Mouse (Mus musculus) cerebellum, adult 9-11 months (tissue): ENCODE results near the gene Gbe1.

Experiments
- DNase-seq: peaks from one replicate; pipeline ENCODE4 v3.0.0; 2022

Gene Gbe1

GRCm38 (mm10) chr16:70313886-70314577, at the start of gene Gbe1:
TSS of gene Gbe1 (plus strand) at chr16:70313949.
- peak; percentile 84 for DNase-seq

DNA sequence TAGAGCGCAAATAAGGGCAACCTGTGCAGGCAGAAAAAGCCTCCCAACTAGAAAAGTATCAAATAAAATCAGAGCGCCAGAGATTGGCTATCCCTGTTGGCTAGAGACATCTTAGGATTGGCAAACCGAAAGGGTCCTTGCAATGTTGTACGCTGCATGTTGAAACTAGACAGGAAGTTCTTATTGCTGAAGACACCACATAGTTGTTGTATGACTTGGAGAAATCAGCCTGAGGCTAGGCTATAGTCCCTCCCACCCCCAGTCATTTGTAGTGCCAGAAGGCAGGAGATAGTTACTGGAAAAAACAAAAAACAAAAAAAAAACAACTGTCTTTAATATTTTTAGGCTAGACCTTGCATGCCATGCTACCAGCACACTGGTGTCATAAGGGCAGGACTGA, 3.1 kb upstream of the Gbe1 start:
- DNase-seq, result no peak

- peak; percentile 4 for DNase-seq
These were observed 258 bp upstream of the Gbe1 start for GRCm38 (mm10) chr16:70313496-70313885.

- DNase-seq, result no peak
These were observed 805 bp downstream of the Gbe1 start for GRCm38 (mm10) chr16:70314578-70314930.

- no peak for DNase-seq
These were observed 1.5 kb downstream of the Gbe1 start for GRCm38 (mm10) chr16:70315261-70315660.

GRCm38 (mm10) chr16:70315862-70316390, 2.2 kb downstream of the Gbe1 start:
- DNase-seq, result no peak

- DNase-seq, result no peak
These were observed 5.6 kb downstream of the Gbe1 start for GRCm38 (mm10) chr16:70319388-70319787.

DNA sequence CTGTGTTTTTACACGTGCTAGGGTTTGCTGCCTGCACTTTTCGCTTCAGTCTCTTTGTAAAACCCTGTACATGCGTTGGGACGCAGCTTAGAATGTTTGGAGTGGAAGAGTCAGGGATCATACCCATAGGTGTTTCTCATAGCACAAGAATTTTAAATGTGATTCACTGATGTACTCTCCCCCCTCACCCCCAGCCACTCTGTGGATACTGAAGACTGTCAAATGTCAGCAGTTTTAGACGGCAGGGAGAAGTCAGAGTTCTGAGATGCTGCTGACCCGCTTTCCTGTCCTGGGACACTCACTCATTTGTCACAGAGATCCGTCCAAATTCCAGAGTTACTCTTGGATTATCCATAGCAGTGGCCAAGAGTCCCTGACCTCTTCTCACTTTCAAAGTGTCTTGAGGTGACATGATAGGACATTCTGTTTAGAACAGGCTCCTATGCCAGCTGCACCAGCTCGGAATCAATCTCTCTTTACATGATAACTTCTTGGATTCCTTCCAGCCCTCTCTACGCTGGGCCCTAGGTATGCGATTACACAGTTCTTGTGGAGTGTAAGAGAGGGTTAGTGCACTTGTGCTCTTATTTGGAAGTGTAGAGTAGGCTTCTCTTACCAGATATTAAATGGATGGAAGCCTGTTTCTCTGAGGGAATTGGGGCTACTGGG, 7.0 kb downstream of the Gbe1 start:
- no peak for DNase-seq

- DNase-seq, result no peak
These were observed 12.7 kb downstream of the Gbe1 start for GRCm38 (mm10) chr16:70326339-70326948.

- DNase-seq, result no peak
These were observed 14.8 kb downstream of the Gbe1 start for GRCm38 (mm10) chr16:70328566-70328965.

DNA sequence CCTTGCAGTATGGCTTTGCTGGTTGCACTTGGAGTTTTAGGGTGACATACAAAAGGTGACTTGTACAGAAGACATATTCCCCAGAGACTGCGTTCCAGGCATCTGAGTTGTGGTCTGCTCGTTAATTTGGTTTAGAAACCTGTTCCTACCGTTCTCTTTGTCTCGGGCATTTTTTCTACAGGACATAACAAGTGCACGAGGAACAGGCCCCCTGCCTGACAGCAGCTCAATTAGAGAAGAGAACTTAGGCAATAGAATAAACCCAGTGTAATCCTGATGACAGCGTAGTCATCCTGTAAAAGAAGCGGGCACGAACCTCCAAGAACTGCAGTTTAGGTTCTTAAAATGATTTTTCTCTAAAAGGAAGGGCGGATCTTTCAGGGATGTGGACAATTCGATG, 15.3 kb downstream of the Gbe1 start:
- DNase-seq, result no peak

- no peak for DNase-seq
These were observed 15.7 kb downstream of the Gbe1 start for GRCm38 (mm10) chr16:70329471-70329870.

GRCm38 (mm10) chr16:70330007-70330406, 16.3 kb downstream of the Gbe1 start:
- DNase-seq, result no peak

- DNase-seq, result no peak
These were observed 17.0 kb downstream of the Gbe1 start for GRCm38 (mm10) chr16:70330626-70331275.

GRCm38 (mm10) chr16:70334812-70335211, 21.1 kb downstream of the Gbe1 start:
- no peak for DNase-seq

DNA sequence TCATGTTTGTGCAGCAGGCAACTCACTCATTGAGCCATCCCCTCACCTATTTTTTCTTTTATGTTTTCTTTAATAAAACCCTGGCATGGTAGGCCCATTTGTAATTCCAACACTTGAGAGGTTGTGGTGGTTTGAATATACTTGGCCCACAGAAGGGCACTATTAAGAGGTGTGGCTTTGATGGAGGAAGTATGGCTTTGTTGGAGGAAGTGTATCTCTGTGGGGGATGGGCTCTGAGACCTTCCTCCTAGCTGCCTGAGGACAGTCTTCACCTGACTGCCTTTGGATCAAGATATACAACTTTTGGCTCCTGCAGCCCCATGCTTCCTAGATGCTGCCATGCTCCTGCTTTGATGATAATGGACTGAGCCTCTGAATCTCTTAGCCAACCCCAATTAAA, 21.7 kb downstream of the Gbe1 start:
- DNase-seq, result no peak

- no peak for DNase-seq
These were observed 23.9 kb downstream of the Gbe1 start for GRCm38 (mm10) chr16:70337661-70338060.

DNA sequence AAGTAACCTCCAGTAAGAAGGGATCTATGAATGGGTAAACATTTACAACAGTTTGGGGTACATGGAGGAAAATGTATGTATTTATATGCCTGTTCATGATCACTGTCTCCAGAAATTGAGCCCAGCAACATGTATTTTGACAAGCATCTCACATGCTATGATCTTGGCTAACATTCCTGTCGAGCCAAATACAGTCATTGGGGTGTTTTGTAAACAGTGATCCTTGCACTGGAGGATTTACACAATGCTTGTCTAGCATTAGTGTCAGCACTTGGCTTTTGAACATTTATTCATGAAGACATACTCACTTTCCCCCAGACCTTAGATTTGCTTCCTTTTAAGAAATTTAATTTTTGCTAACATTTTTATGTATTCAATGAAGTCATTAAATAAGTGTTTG, 30.7 kb downstream of the Gbe1 start:
- DNase-seq, result no peak

DNA sequence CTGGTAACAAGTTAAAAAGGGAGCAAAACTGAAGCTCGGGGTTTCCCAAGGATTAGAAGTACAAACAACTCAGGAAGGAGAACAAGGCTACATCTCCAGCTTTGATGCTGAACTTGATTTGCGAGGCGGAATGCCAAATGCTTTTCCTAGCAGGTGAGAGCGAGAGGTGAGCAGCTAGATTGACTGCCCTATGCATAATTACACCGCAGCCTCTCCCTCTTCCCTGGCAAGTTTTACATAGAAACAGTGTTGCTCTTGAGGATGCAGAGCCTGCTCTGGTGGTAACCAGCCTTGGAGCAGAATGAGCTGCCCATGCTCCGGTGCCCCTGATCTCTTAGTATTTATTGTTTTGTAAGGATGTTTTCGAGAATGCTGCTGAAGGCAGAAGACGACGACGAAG, 31.9 kb downstream of the Gbe1 start:
- DNase-seq, result no peak

GRCm38 (mm10) chr16:70350011-70350410, 36.3 kb downstream of the Gbe1 start:
- no peak for DNase-seq

DNA sequence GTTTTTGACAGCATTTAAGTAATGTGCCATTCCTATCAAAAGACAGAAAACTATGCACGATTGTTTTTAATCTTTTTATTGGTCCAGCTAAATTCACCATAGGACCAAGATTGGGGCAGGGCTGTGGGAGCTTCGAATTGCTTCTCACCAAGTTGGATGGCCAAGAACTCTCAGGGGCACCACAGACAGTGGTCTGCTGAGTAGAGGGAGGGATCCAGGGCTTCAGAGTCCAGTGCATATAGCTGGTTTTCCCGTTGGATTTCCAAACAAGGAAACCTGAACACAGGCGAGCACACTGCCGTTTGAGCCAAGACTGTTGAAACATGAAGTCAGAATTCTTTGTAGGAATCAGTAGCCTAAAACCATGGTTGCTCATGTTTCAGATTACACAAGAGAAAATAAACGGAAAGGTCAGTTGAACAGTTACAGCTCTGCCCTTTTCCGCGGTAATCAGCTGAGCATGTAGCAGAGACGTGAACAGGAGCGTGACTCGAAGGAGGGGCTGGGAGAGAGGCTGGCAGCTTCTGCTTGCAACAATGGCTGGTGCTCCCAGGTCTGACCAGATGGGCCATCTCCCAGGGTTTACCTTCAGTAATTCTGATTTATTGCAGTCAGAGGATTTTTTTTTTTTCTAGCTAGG, 38.0 kb downstream of the Gbe1 start:
- no peak for DNase-seq

DNA sequence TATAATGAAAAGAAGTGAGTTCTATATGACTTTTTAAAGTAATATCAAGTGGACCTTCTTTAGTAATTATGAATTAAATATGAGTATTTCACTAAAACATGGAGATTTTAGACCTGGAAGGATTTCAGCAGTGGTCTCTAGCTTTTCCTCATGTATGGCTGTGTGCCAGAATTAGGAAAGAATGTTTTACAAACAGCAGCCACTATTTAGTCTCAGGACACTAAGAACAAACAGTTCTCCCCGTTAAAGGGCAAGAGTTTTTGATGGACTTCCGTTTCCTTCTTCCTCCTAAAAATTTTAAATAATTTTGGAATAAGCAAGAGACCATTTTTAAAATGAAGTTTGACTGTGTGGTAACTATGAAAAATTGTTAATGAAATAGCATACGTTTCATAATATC, 38.8 kb downstream of the Gbe1 start:
- DNase-seq, result no peak

DNA sequence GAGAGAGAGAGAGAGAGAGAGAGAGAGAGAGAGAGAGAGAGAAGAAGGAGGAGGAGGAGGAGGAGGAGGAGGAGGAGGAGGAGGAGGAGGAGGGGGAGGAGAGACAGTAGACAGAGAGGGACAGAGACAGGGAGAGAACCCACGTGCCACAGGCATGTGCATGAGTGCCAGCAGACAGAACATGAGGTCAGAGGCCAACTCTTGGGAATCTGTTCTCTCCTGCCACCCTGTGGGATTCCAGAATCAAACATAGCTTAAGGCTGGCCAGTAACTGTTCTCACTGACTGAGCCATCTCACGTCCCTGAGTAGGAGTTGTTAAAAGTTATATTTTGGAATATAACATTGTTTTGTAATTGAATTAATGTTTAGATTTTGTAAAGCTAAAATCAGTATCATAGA, 39.3 kb downstream of the Gbe1 start:
- no peak for DNase-seq
